Mouse (Mus musculus): ENCODE results near the gene Olfr283. TPM values are rescaled to one million over a fixed set of nuclear protein-coding genes. Genes with fewer than 3 reads are reported as not detected.
A peak's percentile ranks its signal among the peaks of the same experiment; 100 is the strongest.
"Not testable (repeated sequence)": the region's sequence is repeated elsewhere in the genome, so short reads cannot be mapped to it uniquely, and the experiment has no call there.

The Olfr283 gene
- not detected for total RNA-seq (2021)
- long read RNA-seq = 0 reads

GRCm38 (mm10) chr15:98380846-98381245 lies at the start of gene Olfr283:
Gene Olfr283, minus strand, starts transcription at chr15:98380946.
- no peak for DNase-seq (ENCODE audit: low spot score in 2 of 2)

DNA sequence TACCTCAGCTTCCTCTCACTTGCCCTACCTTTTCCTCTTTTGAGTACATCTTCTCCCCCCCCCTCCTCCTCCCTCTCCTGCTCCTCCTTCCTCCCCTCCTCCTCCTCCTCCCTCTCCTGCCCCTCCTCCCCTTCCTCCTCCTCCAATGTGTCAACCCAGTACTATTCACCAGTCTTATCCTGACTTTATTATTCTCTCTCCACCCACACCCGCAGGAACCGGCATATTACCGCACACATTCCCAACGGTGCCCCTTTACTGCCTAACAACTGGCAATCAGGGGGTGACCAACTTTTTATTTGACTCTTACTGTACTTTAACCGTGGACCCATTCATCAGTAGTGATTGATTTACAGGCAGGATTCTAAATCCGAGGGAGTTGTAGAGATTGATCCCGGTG lies 44.4 kb upstream of the Olfr283 start:
- no peak for DNase-seq (ENCODE audit: low spot score in 2 of 2)

DNA sequence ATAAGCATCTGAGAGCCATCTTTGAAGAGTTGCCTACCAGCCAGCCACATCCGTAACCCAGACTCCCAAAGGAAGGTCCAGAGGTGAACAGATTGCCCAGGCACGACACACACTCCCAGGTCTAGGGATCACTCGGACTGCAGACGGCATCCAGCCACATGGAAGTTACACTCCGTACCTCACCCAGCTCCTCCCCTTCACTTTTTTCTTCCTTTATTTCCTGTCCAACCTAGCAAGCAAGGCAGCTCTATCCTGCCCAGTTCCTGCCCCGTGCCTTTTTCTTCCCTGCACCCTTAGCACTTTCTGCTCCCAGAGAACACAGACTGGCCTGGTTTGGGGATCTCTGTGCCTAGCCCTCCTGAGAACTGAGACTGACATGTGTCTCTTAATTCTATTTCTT lies 44.0 kb upstream of the Olfr283 start:
- DNase-seq (ENCODE audit: low spot score in 2 of 2) = no peak

DNA sequence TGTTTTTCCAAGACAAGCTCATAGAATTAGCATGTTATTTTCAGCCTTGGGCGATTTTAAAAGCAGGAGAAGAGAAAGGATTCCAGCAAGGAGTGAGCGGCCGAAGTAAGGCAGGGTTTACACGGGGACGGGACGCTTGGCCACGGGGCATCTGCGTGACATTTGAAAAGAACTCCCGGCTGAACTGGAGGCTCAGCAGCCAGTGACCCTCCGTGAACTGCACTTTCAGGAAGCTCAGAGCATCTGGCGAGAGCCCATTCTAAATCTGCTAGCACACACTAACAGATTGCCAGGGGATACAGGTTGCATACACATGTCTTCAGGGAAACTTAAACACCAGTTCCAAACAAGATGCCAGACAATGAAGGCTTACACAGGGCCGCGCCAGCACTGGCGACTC lies 43.6 kb upstream of the Olfr283 start:
- DNase-seq (ENCODE audit: low spot score in 2 of 2) = no peak

- no peak for DNase-seq (ENCODE audit: low spot score in 2 of 2)
These were observed 40.2 kb upstream of the Olfr283 start for GRCm38 (mm10) chr15:98420897-98421296.

DNA sequence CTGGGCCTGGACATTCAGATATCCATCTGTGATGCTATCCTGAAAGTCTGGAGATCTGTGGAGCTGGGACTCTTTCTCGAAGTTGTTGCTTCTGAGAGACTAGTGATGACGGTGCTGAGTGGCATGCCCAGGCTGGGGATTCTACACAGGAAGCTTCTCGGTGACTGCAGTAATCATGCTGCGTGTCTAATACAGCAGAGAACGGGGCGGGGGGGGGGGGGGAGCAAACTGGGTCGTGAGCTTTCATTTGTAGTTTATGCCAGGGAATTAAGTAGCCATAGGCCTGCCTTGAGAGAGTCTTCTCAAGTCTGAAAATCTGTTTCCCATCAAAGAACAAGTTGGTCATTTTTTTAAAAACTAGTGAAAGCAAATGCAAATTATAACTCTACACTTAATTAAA lies 37.4 kb upstream of the Olfr283 start:
- no peak for DNase-seq (ENCODE audit: low spot score in 2 of 2)

- DNase-seq (ENCODE audit: low spot score in 2 of 2) = not testable (repeated sequence)
These were observed 36.5 kb upstream of the Olfr283 start for GRCm38 (mm10) chr15:98417285-98417684.

GRCm38 (mm10) chr15:98416802-98417201 lies 36.1 kb upstream of the Olfr283 start:
- DNase-seq (ENCODE audit: low spot score in 2 of 2) = not testable (repeated sequence)

- DNase-seq (ENCODE audit: low spot score in 2 of 2) = no peak
These were observed 35.2 kb upstream of the Olfr283 start for GRCm38 (mm10) chr15:98415996-98416395.

GRCm38 (mm10) chr15:98410249-98410648 lies 29.5 kb upstream of the Olfr283 start:
- no peak for DNase-seq (ENCODE audit: low spot score in 2 of 2)

GRCm38 (mm10) chr15:98409635-98410034 lies 28.9 kb upstream of the Olfr283 start:
- DNase-seq (ENCODE audit: low spot score in 2 of 2) = no peak

DNA sequence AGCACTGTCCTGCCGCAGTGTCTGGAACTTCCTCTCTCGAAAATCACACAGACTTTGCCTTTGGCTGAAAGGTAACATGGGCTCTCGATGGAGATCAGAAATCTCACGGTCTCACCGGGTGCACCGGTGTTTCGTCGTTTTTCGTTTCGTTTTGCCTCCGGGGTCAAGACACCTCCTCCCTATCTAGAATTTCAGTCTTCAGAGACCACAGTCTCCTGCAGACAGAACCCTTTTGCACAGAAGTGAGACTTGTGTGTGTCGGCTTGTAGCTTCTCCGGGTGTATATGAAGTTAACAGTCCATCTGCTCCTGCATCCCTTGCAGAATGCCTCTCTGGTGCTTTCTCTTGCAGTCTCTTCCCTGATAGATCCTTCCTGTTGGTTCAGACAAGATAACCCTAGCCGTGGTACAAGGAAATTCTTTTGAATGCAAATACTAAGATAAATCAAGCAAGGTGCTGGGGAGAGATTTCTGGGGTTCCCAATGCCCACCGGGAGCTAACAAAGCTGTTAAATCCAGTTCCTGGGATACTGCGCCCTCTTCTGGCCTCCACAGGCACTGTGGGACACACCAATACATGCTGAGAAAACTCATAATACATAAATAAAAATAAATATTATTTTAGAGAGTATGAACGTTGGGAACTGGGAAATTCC lies 27.8 kb upstream of the Olfr283 start:
- peak in 1 of 2 experiments; percentile 22 for DNase-seq (ENCODE audit: low spot score in 2 of 2)

- no peak for DNase-seq (ENCODE audit: low spot score in 2 of 2)
These were observed 21.6 kb upstream of the Olfr283 start for GRCm38 (mm10) chr15:98402356-98402755.

GRCm38 (mm10) chr15:98397136-98397535 lies 16.4 kb upstream of the Olfr283 start:
- no peak for DNase-seq (ENCODE audit: low spot score in 2 of 2)

- no peak for DNase-seq (ENCODE audit: low spot score in 2 of 2)
These were observed 11.1 kb upstream of the Olfr283 start for GRCm38 (mm10) chr15:98391903-98392187.

GRCm38 (mm10) chr15:98391081-98391902 lies 10.5 kb upstream of the Olfr283 start:
- DNase-seq (ENCODE audit: low spot score in 2 of 2) = no peak

- DNase-seq (ENCODE audit: low spot score in 2 of 2) = peak; percentile 48 to 53
These were observed 9.1 kb upstream of the Olfr283 start for GRCm38 (mm10) chr15:98389796-98390195.

DNA sequence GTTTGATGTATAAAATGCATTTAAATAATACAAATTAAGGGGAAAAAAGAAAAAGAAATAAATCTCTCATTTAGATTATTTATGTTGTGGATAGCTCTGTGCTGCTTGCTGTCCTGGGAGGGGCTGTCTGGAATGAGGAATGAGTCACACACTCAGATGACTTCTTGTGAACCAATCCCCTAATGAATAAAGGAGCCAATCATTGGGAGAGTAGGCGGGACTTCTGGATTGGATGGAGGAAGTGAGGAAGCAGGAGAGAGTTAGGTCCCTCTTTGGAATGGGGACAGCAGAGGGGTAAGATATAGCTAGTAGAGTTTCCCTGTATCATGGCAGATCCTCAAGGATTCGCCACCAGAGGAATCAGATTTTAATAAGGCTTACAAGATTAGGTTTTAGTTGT lies 6.9 kb upstream of the Olfr283 start:
- DNase-seq (ENCODE audit: low spot score in 2 of 2) = no peak

GRCm38 (mm10) chr15:98378209-98378608 lies 2.5 kb downstream of the Olfr283 start:
- DNase-seq (ENCODE audit: low spot score in 2 of 2) = no peak

DNA sequence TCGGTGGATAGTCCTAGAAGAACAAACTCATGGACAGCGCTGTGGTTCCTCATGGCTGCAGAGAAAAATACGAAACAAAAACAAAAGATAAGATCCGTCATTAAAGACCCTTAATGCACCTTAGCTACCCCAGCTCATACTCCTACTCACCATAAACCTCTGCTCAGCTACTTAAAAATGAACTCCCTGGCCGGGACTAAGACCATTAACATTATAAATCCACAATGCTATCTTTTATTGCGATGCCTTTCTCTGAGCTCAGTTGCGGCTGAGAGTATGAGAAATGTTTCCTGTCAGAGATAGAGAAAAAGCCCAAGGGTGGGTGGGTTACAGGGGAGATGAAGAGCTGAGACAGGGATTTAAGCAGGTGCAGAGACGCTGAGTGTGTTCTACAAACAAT lies 39.9 kb downstream of the Olfr283 start, which contains the start of gene Olfr284:
Gene Olfr284 (minus strand): TSS at position 101 of the 400 bp plus-strand sequence.
- DNase-seq (ENCODE audit: low spot score in 2 of 2) = no peak

All from layer of hippocampus, adult 18-20 months (tissue).